Mouse (Mus musculus): ENCODE measurements around the gene Pax3.

Gene Pax3

DNA sequence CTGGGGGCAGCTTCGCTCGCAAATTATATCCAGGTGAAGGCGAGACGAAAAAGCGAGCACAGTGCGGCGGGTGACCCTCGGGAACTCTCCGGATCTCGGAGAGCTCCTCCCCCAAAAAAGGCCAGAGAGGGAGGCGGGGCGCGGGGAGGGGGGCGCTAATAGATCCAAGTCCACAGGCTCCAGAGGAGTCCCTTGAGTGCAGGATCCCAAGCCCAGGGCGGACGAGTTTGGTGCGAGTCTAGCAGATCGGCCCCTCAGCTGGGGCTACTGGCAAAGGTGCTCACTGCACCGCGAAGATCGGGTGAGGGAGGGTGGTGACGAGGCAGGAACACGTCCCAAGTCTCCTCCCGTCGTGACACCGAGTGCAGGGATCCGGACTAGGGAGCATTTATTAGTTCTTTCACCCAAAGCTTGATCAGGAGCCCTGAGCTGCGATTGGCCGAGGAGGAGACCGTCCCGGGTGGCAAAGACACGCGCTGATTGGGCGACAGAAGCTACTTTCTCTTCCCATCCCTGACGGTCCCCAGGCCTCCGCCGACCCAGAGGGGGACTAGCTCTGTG is at the start of gene Pax3:
Pax3 (minus strand) TSS at position 384 of the 561 bp plus-strand sequence.
- DNase-seq = no peak

DNA sequence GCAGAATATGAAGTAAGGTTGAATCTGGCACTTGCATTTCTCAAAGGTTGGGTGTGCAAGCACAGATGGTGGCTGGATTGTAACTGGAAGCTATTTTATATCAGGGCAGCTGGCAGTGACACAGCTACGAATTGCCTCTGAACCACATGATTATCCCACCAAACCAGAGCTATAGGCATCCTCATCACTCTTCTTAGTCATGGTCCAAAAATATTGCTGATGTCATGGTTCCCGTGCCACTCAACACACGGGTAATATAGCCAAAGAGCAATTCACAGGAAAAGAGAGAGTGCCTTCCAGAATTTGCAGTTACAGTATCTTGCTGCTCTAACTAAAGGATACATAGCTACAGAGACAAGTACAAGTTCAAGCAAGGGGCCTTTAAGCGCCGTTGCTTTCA is 37.4 kb upstream of the Pax3 start:
- no peak for DNase-seq

DNA sequence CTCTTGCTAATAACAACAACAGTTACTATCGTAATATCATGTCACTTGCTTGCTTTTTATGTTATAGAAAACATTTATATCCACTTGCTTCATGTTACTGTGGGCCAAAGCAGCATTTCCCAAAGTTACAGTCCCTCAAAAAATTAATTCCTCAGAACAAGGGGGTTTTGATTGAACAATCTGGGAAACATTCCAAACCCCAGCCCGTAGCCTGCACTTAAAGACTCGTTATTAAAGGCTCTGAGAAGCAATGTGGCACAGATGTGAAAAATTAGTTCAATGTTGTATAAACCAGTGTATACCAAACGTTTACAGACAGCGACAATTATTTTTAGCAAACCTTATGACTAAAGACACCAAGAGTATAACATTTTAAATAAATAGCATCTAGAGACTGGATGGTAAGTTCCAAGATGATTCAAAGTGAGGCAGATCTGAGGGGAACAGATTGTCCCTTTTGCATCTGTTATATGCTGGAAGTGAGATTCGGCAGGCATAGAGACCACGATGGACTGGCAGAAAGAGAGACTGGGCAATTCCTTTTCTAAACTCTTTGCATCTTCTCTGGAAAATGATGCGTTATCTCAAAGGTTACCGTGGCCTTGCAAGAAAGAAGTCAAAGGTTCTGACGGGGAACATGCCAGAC is 35.1 kb upstream of the Pax3 start:
- no peak for DNase-seq

DNA sequence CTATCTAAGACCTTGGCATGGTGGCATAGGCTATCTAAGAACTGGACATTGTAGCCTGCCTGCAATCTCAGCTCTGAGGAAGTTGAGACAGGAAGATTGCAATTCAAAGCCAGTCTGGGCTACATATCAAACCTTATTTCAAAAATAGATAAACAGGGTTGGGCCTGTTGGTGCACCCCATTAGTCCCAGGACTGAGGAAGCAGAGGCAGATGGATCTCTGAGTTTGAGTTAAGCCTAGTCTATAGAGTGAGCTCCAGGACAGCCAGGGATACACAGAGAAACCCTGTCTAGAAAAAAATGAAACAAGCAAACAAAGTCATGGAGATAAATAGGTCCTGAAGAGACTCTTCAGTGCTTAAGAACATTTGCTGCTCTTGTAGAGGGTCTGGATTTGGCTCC is 32.9 kb upstream of the Pax3 start:
- DNase-seq = no peak

DNA sequence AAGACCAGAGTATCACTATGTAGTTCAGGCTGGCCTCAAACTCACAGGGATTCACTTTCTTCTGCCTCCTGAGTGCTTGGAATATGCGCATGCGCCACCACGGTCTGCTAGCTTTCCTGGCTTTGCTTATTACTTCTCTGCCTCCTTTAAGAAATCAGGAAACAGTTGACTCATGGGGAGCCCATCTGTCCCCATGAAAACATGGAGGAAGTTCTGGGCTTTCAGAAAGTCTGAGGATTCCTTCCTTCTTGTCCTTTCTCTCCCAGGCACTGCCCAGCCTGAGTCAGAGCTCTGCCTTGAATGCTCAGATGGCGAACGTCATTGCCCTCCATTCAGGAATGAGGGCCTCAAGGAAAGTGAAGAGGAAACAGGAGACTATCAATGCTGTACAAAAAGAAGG is 31.8 kb upstream of the Pax3 start:
- no peak for DNase-seq

DNA sequence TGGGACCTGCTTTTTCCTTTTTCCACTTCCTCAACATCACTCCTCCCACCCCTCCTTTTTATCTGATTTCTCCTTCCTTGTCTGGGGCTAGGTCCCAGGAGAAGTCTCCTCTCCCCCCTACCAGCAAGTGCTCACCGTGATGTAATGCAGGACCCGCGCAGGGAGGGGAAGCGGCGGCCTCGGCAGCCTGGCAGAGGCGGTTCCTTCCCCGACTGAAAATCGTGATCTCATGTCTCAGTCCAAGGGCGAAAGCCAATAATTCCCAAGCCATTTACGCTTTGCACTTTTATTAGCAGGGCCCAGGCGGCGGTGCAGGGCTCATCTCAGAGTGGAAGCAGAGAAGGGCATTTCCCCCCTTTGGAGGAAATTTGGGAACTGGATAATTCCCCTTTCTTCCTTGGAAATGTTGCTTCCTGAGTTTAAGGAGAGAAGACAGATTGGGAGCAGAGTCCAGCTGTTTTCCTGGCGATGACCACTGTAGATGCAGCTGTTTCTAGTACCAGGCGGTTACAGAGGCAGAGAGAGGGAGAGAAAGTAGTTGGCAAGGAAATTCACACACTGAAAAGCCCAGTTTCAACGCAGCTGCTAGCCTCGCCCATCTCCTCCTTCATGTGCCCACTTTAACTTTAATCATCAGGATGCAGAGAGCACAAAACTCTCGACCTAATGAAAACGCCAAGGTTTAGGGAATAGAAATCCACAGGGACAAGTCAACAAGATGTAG is 21.3 kb upstream of the Pax3 start:
- no peak for DNase-seq

DNA sequence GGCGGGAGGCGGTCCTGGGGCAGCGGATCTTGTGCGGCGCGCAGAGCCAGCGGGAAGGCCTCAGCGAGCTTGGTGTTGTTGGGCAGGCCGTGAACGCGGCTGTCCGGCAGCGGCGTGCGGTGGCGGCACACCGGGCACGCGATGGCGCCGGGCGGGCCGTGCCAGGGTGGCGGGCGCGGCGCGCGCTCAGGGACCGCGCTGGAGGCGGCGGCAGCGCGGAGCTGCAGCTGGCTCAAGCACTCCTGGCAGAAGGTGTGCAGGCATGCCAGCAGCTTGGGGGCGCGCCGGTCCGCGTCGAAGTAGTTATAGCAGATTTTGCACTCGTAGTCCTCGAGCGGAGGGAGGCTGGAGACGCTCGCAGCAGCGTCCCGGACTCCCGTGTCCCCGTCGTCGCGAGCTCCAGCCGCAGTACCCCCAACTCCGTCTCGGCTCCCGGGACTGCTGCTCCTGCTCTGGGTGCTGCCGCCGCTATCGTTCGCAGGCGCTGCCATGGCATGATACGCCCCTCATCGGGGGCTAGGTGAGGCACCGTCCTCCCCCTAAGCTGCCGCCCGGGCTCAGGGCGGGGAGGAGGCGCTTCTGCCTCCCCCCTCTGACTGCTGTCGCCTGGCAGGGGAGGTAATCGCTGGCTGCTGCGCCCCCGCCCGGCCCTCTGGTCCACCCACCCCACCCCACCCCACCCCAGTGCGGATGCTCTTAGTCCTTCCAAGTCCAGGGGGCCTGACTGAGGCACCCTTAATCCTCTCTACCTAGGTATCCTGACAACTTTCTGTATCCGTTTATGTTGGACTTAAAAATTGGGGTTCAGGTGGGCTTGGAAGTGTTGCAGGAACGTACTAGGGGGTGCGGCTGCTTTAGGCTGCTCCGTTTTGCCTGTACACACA is 20.5 kb upstream of the Pax3 start:
- DNase-seq = peak; percentile 19 to 47

DNA sequence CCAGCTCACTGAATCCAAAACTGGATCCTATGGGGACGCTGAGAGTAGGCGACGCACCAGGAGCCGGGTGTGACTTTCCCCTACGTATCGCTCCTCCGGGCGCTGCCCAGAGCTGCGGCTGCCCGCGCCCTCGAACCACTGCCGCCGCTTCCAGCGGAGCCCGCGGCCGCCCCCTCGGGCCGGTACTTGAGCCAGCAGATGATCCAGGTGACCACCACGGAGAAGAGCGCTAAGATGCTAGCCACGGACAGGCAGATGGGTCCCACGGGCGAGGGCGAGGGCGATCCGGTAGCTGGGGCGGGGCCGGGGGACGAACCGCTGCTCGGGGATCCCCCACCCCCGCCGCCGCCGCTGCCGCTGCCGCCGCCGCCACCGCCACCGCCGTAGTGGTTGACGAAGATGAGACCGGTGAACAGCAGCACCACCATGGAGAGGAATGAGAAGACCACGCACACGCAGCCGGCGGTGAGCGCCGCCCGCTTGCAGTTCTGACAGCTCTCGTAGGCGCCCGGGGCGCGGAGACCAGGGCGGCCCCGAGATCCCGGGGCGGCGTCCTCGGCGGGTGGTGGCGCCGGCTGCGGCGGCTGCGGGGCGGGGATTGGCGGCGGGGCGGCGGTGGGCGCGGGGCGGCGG is 19.7 kb upstream of the Pax3 start:
- no peak for DNase-seq

DNA sequence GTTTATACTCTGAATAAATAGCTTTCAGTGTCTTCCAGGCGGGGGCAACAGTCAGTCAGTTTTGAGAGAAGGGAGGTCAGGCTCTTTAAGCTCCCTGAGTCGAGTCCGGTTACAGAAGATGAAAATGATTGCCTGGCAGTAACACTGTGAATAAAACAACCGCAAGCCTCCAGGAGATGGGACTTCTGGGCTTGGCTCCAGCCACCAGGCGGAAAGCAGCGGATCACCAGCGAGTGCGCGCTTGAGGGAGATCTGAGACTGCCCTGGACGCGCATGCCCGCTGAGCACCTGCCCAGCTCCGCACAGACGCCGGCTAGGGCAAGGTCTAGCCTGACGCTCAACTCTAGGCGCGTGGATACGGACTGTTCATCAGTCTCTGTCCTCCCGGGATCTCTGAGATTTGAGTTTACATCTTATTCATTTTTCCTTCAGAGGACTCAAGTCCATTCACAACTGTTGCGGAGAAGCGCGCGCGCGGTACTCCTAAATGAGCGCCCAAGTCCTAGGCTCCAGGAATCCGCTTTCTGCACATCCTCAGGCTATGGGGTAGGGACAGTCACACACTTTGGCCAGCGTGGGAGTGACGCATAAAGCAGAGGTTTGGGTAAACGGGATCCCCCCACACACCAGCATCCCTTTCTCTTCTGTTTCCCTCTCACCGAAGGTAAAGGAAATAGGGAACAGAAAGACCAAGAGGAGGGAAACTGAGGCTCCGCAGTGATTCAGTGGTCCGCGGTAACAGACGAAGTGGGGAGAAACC is 19.0 kb upstream of the Pax3 start:
- peak; percentile 19 to 57 for DNase-seq

DNA sequence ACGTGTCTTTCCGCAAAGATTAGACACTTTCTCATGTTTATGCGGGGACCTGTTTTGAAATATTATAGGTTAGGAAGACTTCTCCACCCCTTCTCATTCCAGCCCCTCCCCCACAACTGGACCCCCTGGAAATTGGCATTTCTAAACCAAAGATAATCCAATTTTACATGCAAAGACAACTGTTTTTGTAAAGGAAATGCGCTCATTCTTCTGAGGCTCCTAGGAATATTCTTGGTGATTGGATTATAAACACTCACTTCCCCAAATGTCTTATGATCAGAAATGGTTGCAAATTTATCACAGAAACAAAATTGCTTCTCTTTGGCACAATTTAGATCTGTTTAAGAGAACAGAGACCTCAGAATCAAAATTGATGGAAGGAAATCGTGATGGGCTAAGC is 14.1 kb upstream of the Pax3 start:
- DNase-seq = no peak

DNA sequence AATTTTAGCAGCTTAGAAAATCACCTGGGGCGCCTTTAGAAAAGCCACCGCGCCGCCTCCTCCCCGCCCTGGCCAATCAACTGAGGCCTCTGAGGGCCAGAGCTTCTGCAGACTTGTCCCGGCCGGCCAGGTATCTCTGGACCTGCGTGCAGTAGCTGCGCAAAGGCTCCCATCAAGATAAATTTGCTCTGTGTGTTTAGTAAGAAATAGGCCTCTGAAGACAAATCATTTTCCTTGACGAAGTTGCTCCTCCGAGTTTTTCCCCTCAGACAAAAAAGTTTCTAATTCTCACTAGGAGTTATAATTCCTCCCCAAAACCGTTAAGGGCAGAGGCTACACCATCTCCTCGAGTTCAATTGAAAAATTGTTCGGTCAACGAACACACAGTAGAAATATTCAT is 13.6 kb upstream of the Pax3 start:
- no peak for DNase-seq

DNA sequence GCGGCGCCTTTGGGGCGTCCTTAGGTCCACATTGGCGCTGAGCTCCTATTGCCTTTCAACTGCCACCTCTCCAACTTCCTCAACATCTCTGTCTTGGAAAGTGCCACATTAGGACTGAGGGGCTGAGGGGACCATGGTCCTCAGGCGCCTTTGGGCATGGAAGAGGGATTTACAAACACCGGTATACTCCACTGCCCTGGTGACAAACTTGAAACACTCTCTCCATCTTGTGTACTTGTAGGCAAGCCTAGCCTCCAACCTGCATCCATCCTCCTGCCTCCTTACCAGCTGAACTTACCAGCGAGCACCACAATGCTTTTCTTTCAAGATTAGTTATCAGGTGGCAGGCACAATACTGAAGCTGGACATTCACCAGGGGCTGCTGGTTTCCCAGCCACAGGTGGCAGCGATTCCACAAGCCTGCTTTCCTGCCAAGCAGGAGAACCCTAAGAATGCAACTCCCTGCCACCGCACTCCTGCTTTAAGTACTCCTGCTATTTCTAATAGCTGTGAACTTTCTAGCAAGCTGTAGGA is 11.4 kb upstream of the Pax3 start:
- no peak for DNase-seq

DNA sequence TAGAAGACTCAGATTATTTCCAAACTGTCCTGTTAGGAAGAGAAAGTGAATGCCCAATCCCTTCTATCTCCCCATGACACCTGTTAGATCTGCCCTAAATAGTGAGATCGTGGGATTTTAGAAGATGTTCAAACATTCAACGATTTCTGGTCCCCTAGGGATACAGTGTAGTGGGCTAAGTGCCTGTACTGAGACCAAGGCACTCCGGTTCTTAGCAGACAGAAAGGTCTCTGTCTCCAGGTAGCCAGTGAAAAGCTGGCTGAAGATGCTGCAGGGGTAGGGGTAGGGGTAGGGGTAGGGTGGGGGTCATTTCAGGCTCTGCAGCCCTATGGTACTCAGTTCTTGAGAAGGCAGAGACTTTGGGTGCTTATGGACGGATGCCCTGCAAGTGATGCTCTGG is 7.4 kb upstream of the Pax3 start:
- DNase-seq = no peak

DNA sequence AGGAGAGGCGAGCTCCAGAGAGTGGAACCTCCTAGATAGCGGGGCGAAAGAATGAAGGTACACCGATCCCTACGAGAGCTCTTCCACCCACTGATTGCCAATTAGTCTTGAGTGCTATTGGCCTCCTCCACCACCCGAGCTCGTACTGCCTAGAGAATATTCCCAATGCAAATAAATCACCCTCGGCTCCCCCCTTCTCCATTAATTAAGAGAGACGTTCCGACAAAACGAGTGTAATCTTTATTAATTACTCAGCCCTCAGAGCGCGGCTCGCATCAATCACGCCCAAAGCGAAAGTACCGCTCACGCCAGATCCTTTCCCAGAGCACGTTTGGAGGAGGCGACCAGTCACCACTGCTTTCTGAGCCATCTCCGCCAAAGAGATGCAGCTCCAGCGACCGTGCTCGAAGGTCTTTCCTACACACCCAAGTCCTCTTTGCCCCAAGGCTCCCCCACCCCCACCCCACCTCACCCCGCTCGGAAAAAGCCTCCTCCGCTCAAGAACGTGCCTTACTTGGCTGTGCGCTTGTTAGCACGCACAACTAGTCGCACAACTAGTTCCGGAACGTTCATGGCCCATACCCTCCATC is 6.8 kb upstream of the Pax3 start:
- peak in 1 of 2 experiments; percentile 28 for DNase-seq

DNA sequence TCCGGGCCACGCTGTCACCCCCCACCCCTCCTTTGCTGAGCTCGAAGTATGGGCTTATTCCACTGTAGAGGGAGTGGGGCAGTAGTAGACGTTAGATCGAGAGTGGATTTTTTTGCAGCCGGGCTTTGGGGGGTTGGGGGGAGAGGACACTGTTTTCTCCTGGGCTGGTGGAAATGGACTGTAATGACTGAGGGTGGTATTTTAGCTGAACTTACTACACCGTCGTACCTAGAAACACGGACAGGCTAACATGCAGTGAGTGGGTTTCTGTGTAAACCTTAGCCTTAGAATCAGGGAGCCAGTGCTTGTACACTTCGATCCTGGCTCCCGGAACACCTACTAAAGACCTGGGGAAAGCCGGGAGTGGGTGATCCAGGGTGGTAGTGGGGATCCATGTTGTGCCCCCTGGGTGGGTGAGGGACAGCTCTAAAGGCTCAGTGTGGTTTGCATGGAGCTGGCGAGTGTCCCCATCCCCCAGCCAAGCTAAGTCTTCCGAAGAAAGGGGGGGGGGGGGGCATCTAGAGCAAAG is 6.2 kb upstream of the Pax3 start:
- no peak for DNase-seq

DNA sequence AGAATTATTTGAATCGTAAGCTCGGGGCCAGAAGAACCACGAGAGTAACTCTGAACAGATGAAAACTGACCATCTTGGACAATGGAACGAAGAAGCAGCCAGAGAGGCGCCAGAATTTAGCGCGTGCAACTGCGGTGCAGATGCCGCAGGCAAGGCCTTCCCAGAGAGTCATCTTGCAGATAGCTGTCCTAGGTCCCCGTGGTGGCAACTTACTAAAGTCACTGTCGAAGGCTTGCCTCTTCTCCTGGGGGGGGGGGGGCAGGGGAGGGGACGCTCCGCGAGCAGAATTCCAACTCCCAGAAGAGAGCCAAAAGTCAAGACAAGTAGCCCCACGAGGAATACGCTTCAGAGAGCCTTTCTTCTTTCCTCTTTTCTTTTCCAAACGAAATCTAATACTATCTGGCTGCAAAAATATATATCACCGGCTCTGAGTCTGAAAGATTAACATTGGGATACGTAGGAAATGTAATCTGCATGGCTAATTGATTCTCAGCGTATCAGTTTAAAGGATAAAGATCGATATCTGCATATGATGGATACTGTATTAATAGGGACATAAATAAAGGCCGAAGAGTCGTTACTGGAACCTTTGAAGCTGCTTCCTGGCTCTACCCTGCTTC is 5.6 kb upstream of the Pax3 start:
- no peak for DNase-seq

DNA sequence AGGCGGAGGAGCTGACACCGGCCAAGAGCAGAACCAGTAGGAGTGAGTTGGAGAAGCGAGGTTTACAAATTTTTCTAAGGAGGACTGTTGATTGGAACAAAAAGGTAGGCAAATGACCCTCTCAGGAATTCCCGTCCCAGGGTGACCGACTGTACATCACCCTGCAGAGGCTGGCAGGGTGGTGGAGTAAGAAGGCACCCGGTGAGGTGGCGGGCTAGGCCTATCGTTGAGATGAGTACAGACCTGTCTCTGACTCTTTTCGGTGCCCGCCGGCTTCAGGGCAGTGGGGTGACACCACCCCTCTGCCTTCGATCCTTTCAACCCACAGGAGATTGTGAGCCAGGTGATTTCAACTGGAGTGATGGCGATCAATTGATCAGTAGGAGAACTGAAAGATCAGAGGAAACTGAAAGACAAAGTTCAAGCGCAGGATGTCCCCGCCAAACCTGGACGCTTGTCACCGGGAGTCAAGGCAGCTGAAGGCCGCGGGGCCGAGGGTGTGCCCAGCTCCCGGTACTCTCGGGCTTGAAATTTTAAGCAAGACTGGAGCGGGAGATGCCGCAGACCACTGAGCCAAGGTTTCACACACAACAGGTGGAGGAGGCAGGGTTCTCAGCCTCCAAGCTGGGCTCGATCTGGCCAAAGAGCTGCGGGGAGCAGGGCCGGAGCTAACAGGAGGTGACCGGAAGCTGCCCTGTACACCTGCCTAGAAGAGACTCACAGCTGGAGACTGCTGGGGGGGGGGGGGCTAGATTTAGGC is 4.5 kb upstream of the Pax3 start:
- DNase-seq = no peak

DNA sequence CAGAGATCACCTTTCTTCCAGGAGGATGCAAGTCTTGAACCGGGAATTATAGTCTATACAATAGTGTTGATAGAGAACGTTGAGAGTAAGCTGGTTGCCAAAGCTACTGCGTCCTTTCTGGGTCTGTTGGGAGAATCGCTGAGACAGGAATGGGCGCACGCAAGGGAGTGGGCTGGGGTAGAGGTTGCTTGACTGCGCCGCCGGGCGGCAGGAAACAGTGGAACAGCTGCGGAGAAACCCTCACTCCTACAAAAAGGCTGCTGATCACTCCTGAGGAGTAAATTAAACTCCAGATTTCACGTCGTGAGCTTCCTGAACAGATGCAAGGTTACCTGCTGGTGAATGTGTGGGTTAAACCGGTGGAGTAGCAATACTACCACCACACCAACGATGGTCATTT is 3.3 kb upstream of the Pax3 start:
- DNase-seq = no peak

DNA sequence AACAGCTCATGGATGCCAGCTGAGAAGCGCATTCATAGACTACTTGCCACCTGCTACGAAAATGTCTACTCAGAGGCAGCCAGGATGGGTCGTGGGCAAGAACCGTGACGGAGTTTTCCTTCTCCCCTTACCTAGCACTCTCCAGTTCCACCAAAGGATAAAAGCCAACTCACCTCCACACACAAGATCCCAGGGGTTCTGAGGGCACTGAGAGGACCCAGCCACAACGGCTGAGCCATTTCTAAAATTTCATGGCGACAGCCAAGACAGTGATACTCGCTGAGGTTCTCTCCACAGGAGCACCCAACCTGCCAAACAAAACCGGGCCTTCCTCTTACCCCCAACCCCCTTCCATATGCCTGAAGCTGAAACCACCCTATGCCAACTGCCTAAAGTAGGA is 2.3 kb upstream of the Pax3 start:
- no peak for DNase-seq

Measured in kidney, postnatal 36 days (tissue).